In the genomic region with DNA sequence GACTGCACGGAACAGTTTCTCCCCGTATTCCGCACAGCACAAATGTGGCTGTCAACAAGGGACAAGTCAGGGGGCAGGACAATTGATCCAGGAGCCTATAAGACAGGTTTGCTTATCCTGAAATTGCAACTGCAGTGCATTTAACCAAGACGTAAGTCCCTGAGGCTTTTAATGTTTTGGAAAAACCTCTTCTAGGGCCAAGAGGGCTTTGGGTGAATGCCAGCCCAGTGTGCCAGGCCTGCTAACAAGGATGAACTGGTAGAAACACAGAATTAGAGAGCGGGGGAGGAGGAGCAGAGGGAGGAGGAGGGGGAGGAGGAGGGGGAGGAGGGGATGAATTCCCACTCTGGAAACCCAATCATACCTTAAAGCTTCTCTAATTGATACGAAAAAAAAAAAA, we compare ENCODE assay signal across 13 mouse cellular contexts. TPM values are rescaled to one million over a fixed set of nuclear protein-coding genes. Genes with fewer than 3 reads are reported as not detected.
A peak's percentile ranks its signal among the peaks of the same experiment; 100 is the strongest.
DNase-seq lines count a peak whose midpoint lies in the region; ATAC-seq lines count a peak whose summit lies in the region.
"Had no signal": no experiment of that assay in that cellular context is flagged by ENCODE, and none has a peak within 500 bp of the region (broad histone marks: within the 10 kb centered on the region; RNA-seq: fewer than 3 reads in every experiment).

No protein-coding gene starts in this region.

- H3K4me1 ChIP-seq in embryonic facial prominence, embryonic 14.5 days (ENCODE audit: control insufficient read depth, insufficient read depth, low read length), result 0 out of 2 replicates have a peak, but pooled peaks cover 3% of the 10 kb centered on the region
- peaks cover 7% of the 10 kb centered on the region for H3K4me1 ChIP-seq in embryonic facial prominence, embryonic 10.5 days
- H3K4me1 ChIP-seq: stomach, embryonic 15.5 days had no signal

- 54% methylated on average over 6 of the region's 6 CpGs for WGBS in embryonic facial prominence, embryonic 14.5 days
- WGBS in embryonic facial prominence, embryonic 10.5 days, result 82% methylated on average over 6 of the region's 6 CpGs

- no peak for ATAC-seq in embryonic facial prominence, embryonic 14.5 days (ENCODE audit: low read depth)
- ATAC-seq: inflammation-experienced regulatory T-cells, adult 6 months had no signal

- peak; percentile 72 for DNase-seq in embryonic facial prominence, embryonic 14.5 days (ENCODE audit: low spot score)
- DNase-seq in embryonic facial prominence, embryonic 10.5 days (ENCODE audit: low spot score), result no peak
- DNase-seq in left cerebral cortex, postnatal 4 days, result peak; percentile 72
- no peak for DNase-seq in left cerebral cortex, postnatal 14 days (ENCODE audit: low spot score in 2 of 2)
- DNase-seq in testis, postnatal 10 days (ENCODE audit: low spot score), result peak; percentile 62
- no peak for DNase-seq in testis, postnatal 14 days (ENCODE audit: low spot score)
- no peak for DNase-seq in liver
- DNase-seq: gastrocnemius, postnatal 25 days; right cerebral cortex, postnatal 25 days had no signal

- H3K27ac ChIP-seq in embryonic facial prominence, embryonic 14.5 days (replicated peaks; ENCODE audit: low read depth, low read length), result no peak overlapping the region
- H3K27ac ChIP-seq in embryonic facial prominence, embryonic 10.5 days (replicated peaks), result no peak overlapping the region
- H3K27ac ChIP-seq: left cerebral cortex, adult 2 months; midbrain, embryonic 12.5 days; stomach, embryonic 15.5 days had no signal

- intact Hi-C loops in left cerebral cortex, postnatal 4 days (cut with DNase I), result no loop called here
- intact Hi-C loops in left cerebral cortex, postnatal 14 days (cut with DNase I), result no loop called here

- no peaks in the 10 kb centered on the region for H3K27me3 ChIP-seq in embryonic facial prominence, embryonic 14.5 days (replicated peaks; ENCODE audit: control insufficient read depth, insufficient read depth, low read length)
- no peaks in the 10 kb centered on the region for H3K27me3 ChIP-seq in embryonic facial prominence, embryonic 10.5 days (replicated peaks; ENCODE audit: low read depth, poor library complexity, severe bottlenecking)
- H3K27me3 ChIP-seq: midbrain, embryonic 12.5 days; stomach, embryonic 15.5 days had no signal

- no peak overlapping the region for H3K9ac ChIP-seq in embryonic facial prominence, embryonic 14.5 days (ENCODE audit: low read depth, low read length)
- H3K9ac ChIP-seq: midbrain, embryonic 12.5 days; stomach, embryonic 15.5 days had no signal

- H3K4me2 ChIP-seq in embryonic facial prominence, embryonic 14.5 days (ENCODE audit: low read depth, low read length), result no peak overlapping the region
- H3K4me2 ChIP-seq: midbrain, embryonic 12.5 days; stomach, embryonic 15.5 days had no signal

- no peaks in the 10 kb centered on the region for H3K36me3 ChIP-seq in embryonic facial prominence, embryonic 14.5 days (ENCODE audit: control insufficient read depth, insufficient read depth, low read length)
- peaks cover 14% of the 10 kb centered on the region for H3K36me3 ChIP-seq in embryonic facial prominence, embryonic 10.5 days (replicated peaks)
- H3K36me3 ChIP-seq: midbrain, embryonic 12.5 days; stomach, embryonic 15.5 days had no signal

- H3K4me3 ChIP-seq in embryonic facial prominence, embryonic 14.5 days (ENCODE audit: low read depth, low read length), result no peak overlapping the region
- H3K4me3 ChIP-seq in embryonic facial prominence, embryonic 10.5 days, result no peak overlapping the region
- H3K4me3 ChIP-seq: left cerebral cortex, adult 2 months; midbrain, embryonic 12.5 days; stomach, embryonic 15.5 days had no signal

- no peaks in the 10 kb centered on the region for H3K9me3 ChIP-seq in embryonic facial prominence, embryonic 14.5 days (ENCODE audit: control insufficient read depth, low read length)
- H3K9me3 ChIP-seq in embryonic facial prominence, embryonic 10.5 days, result no peaks in the 10 kb centered on the region
- H3K9me3 ChIP-seq: midbrain, embryonic 12.5 days; stomach, embryonic 15.5 days had no signal

RNA-seq across cellular contexts. Expression of a gene that starts 11.4 kb away (rescaled TPM):
- 26.1 and 27.7 TPM in 2 replicates for polyA plus RNA-seq in embryonic facial prominence, embryonic 14.5 days (2014; fragmentation: Nextera tagmentation; extraction: Ambion mirVana)
- 23.3 and 23.5 TPM in 2 replicates for polyA plus RNA-seq in embryonic facial prominence, embryonic 10.5 days (2016; fragmentation: Nextera tagmentation; extraction: Ambion mirVana)
- 1 to 10 TPM; 6.6 to 7.4 TPM for total RNA-seq in left cerebral cortex, postnatal 4 days (2021)
- total RNA-seq in left cerebral cortex, postnatal 14 days (2021), result 1 to 10 TPM; 3.8 to 4.3 TPM

Comparison
In these comparisons a context has a peak if more than half of its experiments do, and no peak if none do; other contexts are left out.
1. DNase-seq: peak in embryonic facial prominence, embryonic 14.5 days (single experiment), left cerebral cortex, postnatal 4 days (single experiment) and testis, postnatal 10 days (single experiment); none in embryonic facial prominence, embryonic 10.5 days (single experiment), left cerebral cortex, postnatal 14 days (0 of 2), testis, postnatal 14 days (single experiment) and liver (single experiment).